ENCODE assay signal across 8 mouse cellular contexts in the genomic region with DNA sequence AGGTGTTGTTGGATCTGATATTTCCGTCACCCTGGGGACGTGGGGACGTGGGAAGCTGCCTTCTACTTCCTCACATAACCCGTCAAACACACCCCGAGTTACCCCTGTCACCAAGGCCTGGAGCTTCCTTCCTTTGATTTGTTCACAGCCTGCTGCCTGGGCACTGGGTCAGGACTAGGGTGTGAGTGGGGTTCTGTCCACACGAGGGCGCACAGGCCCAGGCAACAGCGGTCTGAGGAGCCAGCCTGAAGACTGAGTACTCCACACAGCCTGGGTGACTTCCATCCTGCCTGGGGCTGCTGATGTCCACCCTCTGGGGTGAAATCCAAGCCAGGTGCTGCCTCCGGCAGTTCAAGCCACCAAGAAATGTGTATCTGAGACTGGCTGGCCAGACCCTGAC. TPM values are rescaled to one million over a fixed set of nuclear protein-coding genes. Genes with fewer than 3 reads are reported as not detected.
A peak's percentile ranks its signal among the peaks of the same experiment; 100 is the strongest.
DNase-seq lines count a peak whose midpoint lies in the region; ATAC-seq and TF ChIP-seq lines count a peak whose summit lies in the region.

No protein-coding gene starts in this region.

- no peak for DNase-seq in Patski (ENCODE audit: low read depth, low spot score)
- peak; percentile 90 to 93 for DNase-seq in cerebellum, postnatal 25 days
- peak; percentile 76 to 79 for DNase-seq in frontal cortex, postnatal 25 days (ENCODE audit: low spot score in 2 of 2)
- DNase-seq in layer of hippocampus, postnatal 10 days (ENCODE audit: low spot score in 2 of 2), result peak; percentile 88 to 89
- DNase-seq in lung, postnatal 0 days (ENCODE audit: low spot score), result peak; percentile 91
- peak; percentile 85 for DNase-seq in ovary, postnatal 36 days (ENCODE audit: low spot score)
- DNase-seq in thymus, postnatal 10 days (ENCODE audit: low spot score in 2 of 2), result peak; percentile 67 to 85

- H3K4me1 ChIP-seq in hindbrain, embryonic 13.5 days (replicated peaks), result peaks cover 27% of the 10 kb centered on the region
- H3K4me1 ChIP-seq in lung, postnatal 0 days (ENCODE audit: insufficient read depth, low read depth, low read length), result no peaks in the 10 kb centered on the region

- WGBS in hindbrain, embryonic 13.5 days, result 14% methylated on average over 9 of the region's 9 CpGs
- WGBS in lung, postnatal 0 days, result 6% methylated on average over 9 of the region's 9 CpGs

- POLR2A ChIA-PET in Patski (lab: Charles Lee), result no interaction called here

- H3K4me2 ChIP-seq in hindbrain, embryonic 13.5 days, result no peak overlapping the region
- no peak overlapping the region for H3K4me2 ChIP-seq in lung, postnatal 0 days (replicated peaks; ENCODE audit: low read depth, low read length)

- no peaks in the 10 kb centered on the region for H3K9me3 ChIP-seq in hindbrain, embryonic 13.5 days
- H3K9me3 ChIP-seq in lung, postnatal 0 days (ENCODE audit: low read length), result no peaks in the 10 kb centered on the region

- H3K4me3 ChIP-seq in hindbrain, embryonic 13.5 days, result no peak overlapping the region
- no peak overlapping the region for H3K4me3 ChIP-seq in lung, postnatal 0 days (ENCODE audit: low read depth, low read length)

- no peaks in the 10 kb centered on the region for H3K36me3 ChIP-seq in hindbrain, embryonic 13.5 days
- no peaks in the 10 kb centered on the region for H3K36me3 ChIP-seq in lung, postnatal 0 days (ENCODE audit: insufficient read depth, low read length)

- H3K27me3 ChIP-seq in Patski, result no peaks in the 10 kb centered on the region
- H3K27me3 ChIP-seq in hindbrain, embryonic 13.5 days, result 0 out of 2 replicates have a peak, but pooled peaks cover 25% of the 10 kb centered on the region
- H3K27me3 ChIP-seq in lung, postnatal 0 days (replicated peaks; ENCODE audit: insufficient read depth, low read length), result no peaks in the 10 kb centered on the region

- peak; percentile 73 for ATAC-seq in Patski
- peak; percentile 60; the same call in 1 of the 2 replicates for ATAC-seq in hindbrain, embryonic 13.5 days (ENCODE audit: low FRiP score)
- ATAC-seq in lung, postnatal 0 days, result peak; percentile 75

- in situ Hi-C loops in Patski (cut with MboI; ENCODE audit: low pct_unique_long_range_greater_than_20kb), result no loop called here

- no peak for TF ChIP-seq CTCF in Patski (IDR thresholded peaks at IDR 0.05)
- TF ChIP-seq CTCF in lung, postnatal 0 days (IDR thresholded peaks at IDR 0.05), result peak; percentile 99

- H3K9ac ChIP-seq in hindbrain, embryonic 13.5 days, result no peak overlapping the region
- no peak overlapping the region for H3K9ac ChIP-seq in lung, postnatal 0 days (replicated peaks; ENCODE audit: low read depth)

- TF ChIP-seq EP300 in lung, postnatal 0 days (IDR thresholded peaks at IDR 0.05), result no peak

- CTCF ChIA-PET in Patski (lab: Charles Lee), result interaction anchor here (0.5 to 5.9 kb wide), 23 partner anchors 9 to 314 kb away, joined by 3 to 33 read pairs (median 3); no protein-coding TSS in a partner anchor

- no peak overlapping the region for H3K27ac ChIP-seq in hindbrain, embryonic 13.5 days
- H3K27ac ChIP-seq in lung, postnatal 0 days (ENCODE audit: low read length), result 0 out of 2 replicates have a peak overlapping the region, but pooled peaks have one; percentile 7

RNA-seq across cellular contexts. Expression of gene Mdfi, which starts 41.1 kb away (rescaled TPM):
- not detected for polyA plus RNA-seq in Patski (2021)
- 2.9 and 3.7 TPM in 2 replicates for polyA plus RNA-seq in hindbrain, embryonic 13.5 days (2015; fragmentation: Nextera tagmentation; extraction: Ambion mirVana)
- total RNA-seq in layer of hippocampus, postnatal 10 days (2021), result 1 to 10 TPM; 1.3 to 2.0 TPM
- polyA plus RNA-seq in lung, postnatal 0 days (2015; fragmentation: Nextera tagmentation; extraction: Ambion mirVana), result 8.3 and 9.3 TPM in 2 replicates

RNA-seq across cellular contexts. Expression of gene Tfeb, which starts 56.5 kb away (rescaled TPM):
- 48.3 TPM for polyA plus RNA-seq in Patski (2021)
- 2.8 and 3.3 TPM in 2 replicates for polyA plus RNA-seq in hindbrain, embryonic 13.5 days (2015; fragmentation: Nextera tagmentation; extraction: Ambion mirVana)
- 10 to 100 TPM in 1 of 2 experiments, 1 to 10 TPM in 1; 8.4 to 12.7 TPM for total RNA-seq in layer of hippocampus, postnatal 10 days (2021)
- 17.8 and 21.3 TPM in 2 replicates for polyA plus RNA-seq in lung, postnatal 0 days (2015; fragmentation: Nextera tagmentation; extraction: Ambion mirVana)
